Mouse (Mus musculus): ENCODE data around the gene Hist2h2aa1. TPM values are rescaled to one million over a fixed set of nuclear protein-coding genes. Genes with fewer than 3 reads are reported as not detected.
"Not testable (repeated sequence)": the region's sequence is repeated elsewhere in the genome, so short reads cannot be mapped to it uniquely, and the experiment has no call there.

Hist2h2aa1 gene
- total RNA-seq (2022), result 10 to 100 TPM; 14.1 to 18.6 (median 17.5) TPM

- DNase-seq, result peak; percentile 87
Observed at GRCm38 (mm10) chr3:96245003-96245886, at the start of gene Hist2h2aa1. Gene Hist2h2aa1, plus strand, starts transcription at chr3:96245497.

- DNase-seq, result no peak
Observed at GRCm38 (mm10) chr3:96195616-96196313, 49.5 kb upstream of the Hist2h2aa1 start.

- DNase-seq, result no peak
Observed at GRCm38 (mm10) chr3:96196437-96197128, 48.7 kb upstream of the Hist2h2aa1 start.

GRCm38 (mm10) chr3:96197129-96197749, 48.1 kb upstream of the Hist2h2aa1 start:
- DNase-seq, result peak; percentile 90

- no peak for DNase-seq
Observed at GRCm38 (mm10) chr3:96198181-96198580, 47.1 kb upstream of the Hist2h2aa1 start.

- not testable (repeated sequence) for DNase-seq
Observed at GRCm38 (mm10) chr3:96198601-96199251, 46.6 kb upstream of the Hist2h2aa1 start.

- no peak for DNase-seq
Observed at GRCm38 (mm10) chr3:96199731-96200130, 45.6 kb upstream of the Hist2h2aa1 start.

GRCm38 (mm10) chr3:96207819-96208218, 37.5 kb upstream of the Hist2h2aa1 start:
- no peak for DNase-seq

GRCm38 (mm10) chr3:96209242-96209641, 36.1 kb upstream of the Hist2h2aa1 start:
- DNase-seq, result no peak

GRCm38 (mm10) chr3:96219191-96219641, 26.1 kb upstream of the Hist2h2aa1 start:
- no peak for DNase-seq

GRCm38 (mm10) chr3:96219661-96220130, 25.6 kb upstream of the Hist2h2aa1 start, which contains the start of the genes Bola1 and Hist2h2ab:
Gene Bola1, minus strand, starts transcription at chr3:96219709.
Gene Hist2h2ab, plus strand, starts transcription at chr3:96219865.
- peak; percentile 66 for DNase-seq

GRCm38 (mm10) chr3:96220131-96220764, 25.0 kb upstream of the Hist2h2aa1 start:
- DNase-seq, result not testable (repeated sequence)

GRCm38 (mm10) chr3:96220765-96221639, 24.3 kb upstream of the Hist2h2aa1 start, which contains the start of the genes Hist2h2ac and Hist2h2be:
Gene Hist2h2ac, minus strand, starts transcription at chr3:96220880.
Gene Hist2h2be, plus strand, starts transcription at chr3:96221119.
- DNase-seq, result peak; percentile 92

GRCm38 (mm10) chr3:96221640-96222038, 23.7 kb upstream of the Hist2h2aa1 start:
- no peak for DNase-seq

GRCm38 (mm10) chr3:96222774-96223173, 22.5 kb upstream of the Hist2h2aa1 start:
- no peak for DNase-seq

- no peak for DNase-seq
Observed at GRCm38 (mm10) chr3:96225421-96225820, 19.9 kb upstream of the Hist2h2aa1 start.

GRCm38 (mm10) chr3:96226695-96227648, 18.3 kb upstream of the Hist2h2aa1 start:
- no peak for DNase-seq

GRCm38 (mm10) chr3:96228828-96229227, 16.5 kb upstream of the Hist2h2aa1 start:
- no peak for DNase-seq

All from adrenal gland, adult 8-10 months (tissue).